Mouse (Mus musculus) forebrain, embryonic 14.5 days (tissue): Measurements from ENCODE around the gene Olfr1314. TPM values are rescaled to one million over a fixed set of nuclear protein-coding genes. Genes with fewer than 3 reads are reported as not detected.

Experiments
- ATAC-seq: fragments of 200-750 bp; cut with Nextera tagmentation; 2 replicates; pipeline ENCODE4 v1.8.0; 2017; ENCODE audit warnings: mild to moderate bottlenecking, moderate library complexity
- DNase-seq: peaks from one replicate; pipeline ENCODE4 v3.0.0-alpha.2; 2015; ENCODE audit warnings: low spot score
- H3K27ac ChIP-seq: fragments of 300-500 bp; sonication (generic); 2 replicates; pipeline ENCODE4 v1.5.1; 2014; ENCODE audit warnings: low read depth, mild to moderate bottlenecking, control low read depth, low read length, moderate library complexity
- H3K27me3 ChIP-seq: fragments of 300-500 bp; sonication (generic); replicated peaks from 2 replicates; pipeline ENCODE4 v1.6.1; 2014; ENCODE audit warnings: low read length, control low read depth, mixed read lengths; ENCODE audit not compliant: control insufficient read depth, insufficient read depth
- H3K36me3 ChIP-seq: fragments of 300-500 bp; sonication (generic); 2 replicates; pipeline ENCODE4 v1.6.1; 2014; ENCODE audit warnings: low read length, control low read depth; ENCODE audit not compliant: control insufficient read depth, insufficient read depth
- H3K4me1 ChIP-seq: fragments of 300-500 bp; sonication (generic); 2 replicates; pipeline ENCODE4 v1.6.1; 2014; ENCODE audit warnings: antibody characterized with exemption, low read length, control low read depth; ENCODE audit not compliant: control insufficient read depth, insufficient read depth
- H3K4me2 ChIP-seq: fragments of 300-500 bp; sonication (generic); 2 replicates; pipeline ENCODE4 v1.6.1; 2014; ENCODE audit warnings: mild to moderate bottlenecking, control low read depth, low read length
- H3K4me3 ChIP-seq: fragments of 300-500 bp; sonication (generic); 2 replicates; pipeline ENCODE4 v1.5.1; 2014; ENCODE audit warnings: low read depth, low read length, control low read depth
- H3K9ac ChIP-seq: fragments of 300-500 bp; sonication (generic); 2 replicates; pipeline ENCODE4 v1.6.1; 2014; ENCODE audit warnings: mild to moderate bottlenecking, low read length, control low read depth, moderate library complexity
- H3K9me3 ChIP-seq: fragments of 300-500 bp; sonication (generic); replicated peaks from 2 replicates; pipeline ENCODE4 v1.6.1; 2016; ENCODE audit warnings: low read length, control low read depth, mixed read lengths; ENCODE audit not compliant: control insufficient read depth
- WGBS: fragments of 180-500 bp; shearing (Covaris S2); extraction: QIAGEN DNeasy Blood & Tissue Kit; methylation state at CpG from one replicate; pipeline ENCODE4 v1.1.7; 2014; 5-methylcytosine and 5-hydroxymethylcytosine counted together
- polyA plus RNA-seq: library from polyadenylated mRNA; unstranded; fragments of >200 nt; fragmentation: Nextera tagmentation; extraction: Ambion mirVana; gene quantifications from 2 replicates; pipeline ENCODE4 v1.2.1, GENCODE M21; 2014

Olfr1314 gene
- not detected in 2 replicates for polyA plus RNA-seq

DNA sequence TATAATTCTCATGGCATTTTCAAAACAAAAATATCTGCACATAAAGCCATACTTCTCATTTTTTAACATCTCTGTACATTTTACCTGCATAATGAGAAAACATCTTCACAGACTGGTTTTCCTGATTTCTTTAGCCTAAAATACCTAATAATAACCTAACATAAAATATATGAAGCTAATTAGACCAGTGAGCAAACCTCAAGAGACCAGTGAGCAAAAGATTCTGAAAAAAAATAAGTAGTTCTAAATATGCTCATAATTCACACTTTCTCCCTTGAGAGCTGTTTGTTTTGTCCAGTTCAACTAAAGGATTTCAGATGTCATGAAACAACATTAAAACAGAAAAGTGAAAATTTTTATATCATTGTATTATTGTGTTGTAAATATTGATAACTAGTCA, at the start of gene Olfr1314:
Gene Olfr1314 (minus strand): TSS at position 101 of the 400 bp plus-strand sequence.
- Histone ChIP-seq H3K4me2 (no peak within 1 kb of the TSS), H3K27ac (no peak within 1 kb of the TSS), H3K27me3 (no peaks in the 10 kb centered on the region), H3K36me3 (no peaks in the 10 kb centered on the region), H3K4me3 (no peak within 1 kb of the TSS), H3K9me3 (no peaks in the 10 kb centered on the region), H3K4me1 (no peaks in the 10 kb centered on the region), H3K9ac (no peak within 1 kb of the TSS)
- DNase-seq: no peak
- no peak for ATAC-seq

DNA sequence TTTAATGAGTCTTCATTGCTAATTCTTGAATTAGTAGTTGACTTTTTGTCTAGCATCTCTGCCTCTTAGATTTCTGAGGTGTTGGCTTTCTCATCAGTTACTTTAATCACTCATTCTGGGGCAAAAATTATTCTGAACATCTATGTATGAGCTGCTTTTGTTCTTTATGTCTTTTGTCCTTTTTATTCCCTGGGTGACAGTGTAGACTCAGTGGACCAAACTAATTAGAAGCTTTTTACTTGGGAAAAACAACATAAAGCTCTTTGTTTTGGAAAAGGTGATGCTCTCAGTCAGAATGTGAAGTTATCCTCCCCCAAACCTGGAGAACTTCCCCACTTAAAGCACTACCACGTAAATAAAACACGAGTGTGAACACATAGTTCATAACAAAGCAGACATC, 43.4 kb upstream of the Olfr1314 start, which contains the start of gene Olfr1317:
Gene Olfr1317 (plus strand): TSS at position 301 of the 400 bp plus-strand sequence.
- H3K27me3 ChIP-seq: no peaks in the 10 kb centered on the region
- H3K9me3 ChIP-seq: no peaks in the 10 kb centered on the region
- no peak within 1 kb of the TSS for H3K27ac ChIP-seq
- H3K4me2 ChIP-seq: no peak within 1 kb of the TSS
- no peak within 1 kb of the TSS for H3K9ac ChIP-seq
- no peaks in the 10 kb centered on the region for H3K36me3 ChIP-seq
- ATAC-seq: no peak
- DNase-seq: no peak
- WGBS: 80% methylated on average over 2 of the region's 2 CpGs
- no peaks in the 10 kb centered on the region for H3K4me1 ChIP-seq
- H3K4me3 ChIP-seq: no peak within 1 kb of the TSS

DNA sequence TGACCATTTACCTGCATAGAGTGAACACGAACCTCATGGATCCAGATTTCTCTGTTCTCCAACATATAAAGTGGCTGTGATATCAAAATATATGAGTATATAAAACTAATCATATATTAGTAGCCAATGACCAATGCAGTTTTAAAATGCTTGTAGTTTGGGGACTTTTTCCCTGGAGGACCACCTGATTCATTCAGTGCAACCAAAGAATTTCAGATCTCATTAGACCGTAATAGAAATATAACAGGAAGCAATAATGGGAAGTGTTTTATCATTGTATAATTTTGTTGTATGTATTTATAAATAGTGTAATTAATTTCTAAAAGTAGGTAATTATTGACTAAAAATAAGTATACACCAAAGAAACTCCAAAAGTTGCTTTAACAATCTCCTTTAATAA, 38.3 kb upstream of the Olfr1314 start, which contains the start of gene Olfr1316:
Gene Olfr1316 (minus strand): TSS at position 101 of the 400 bp plus-strand sequence.
- Histone ChIP-seq H3K4me2 (no peak within 1 kb of the TSS), H3K4me1 (no peaks in the 10 kb centered on the region), H3K4me3 (no peak within 1 kb of the TSS), H3K36me3 (no peaks in the 10 kb centered on the region), H3K27ac (no peak within 1 kb of the TSS), H3K9me3 (no peaks in the 10 kb centered on the region), H3K9ac (no peak within 1 kb of the TSS), H3K27me3 (no peaks in the 10 kb centered on the region)
- WGBS: 89% methylated on average over 2 of the region's 2 CpGs
- DNase-seq: no peak
- ATAC-seq: no peak

DNA sequence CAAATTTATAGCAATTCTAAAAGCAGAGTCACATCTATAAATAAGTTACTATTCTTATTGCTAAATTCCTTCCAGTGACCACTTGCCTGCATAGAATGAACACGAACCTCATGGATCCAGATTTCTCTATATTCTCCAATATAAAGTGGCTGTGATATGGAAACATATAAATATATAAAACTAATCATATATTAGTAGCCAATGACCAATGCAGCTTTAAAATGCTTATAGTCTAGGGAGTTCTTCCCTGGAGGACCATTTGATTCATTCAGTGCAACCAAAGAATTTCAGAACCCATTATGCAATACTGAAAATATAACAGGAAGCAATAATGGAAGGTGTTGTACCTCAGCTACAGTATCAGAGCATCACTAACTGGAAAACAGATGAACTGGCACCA, 18.8 kb upstream of the Olfr1314 start, which contains the start of gene Olfr1315-ps1:
Gene Olfr1315-ps1 (minus strand): TSS at position 101 of the 400 bp plus-strand sequence.
- H3K9me3 ChIP-seq: no peaks in the 10 kb centered on the region
- H3K27me3 ChIP-seq: no peaks in the 10 kb centered on the region
- DNase-seq (no peak), ATAC-seq (no peak)
- H3K4me1 ChIP-seq: no peaks in the 10 kb centered on the region
- 80% methylated on average over 1 of the region's 1 CpGs for WGBS
- H3K4me2 ChIP-seq: no peak within 1 kb of the TSS
- H3K9ac ChIP-seq: no peak within 1 kb of the TSS
- no peak within 1 kb of the TSS for H3K27ac ChIP-seq
- H3K4me3 ChIP-seq: no peak within 1 kb of the TSS
- H3K36me3 ChIP-seq: no peaks in the 10 kb centered on the region

DNA sequence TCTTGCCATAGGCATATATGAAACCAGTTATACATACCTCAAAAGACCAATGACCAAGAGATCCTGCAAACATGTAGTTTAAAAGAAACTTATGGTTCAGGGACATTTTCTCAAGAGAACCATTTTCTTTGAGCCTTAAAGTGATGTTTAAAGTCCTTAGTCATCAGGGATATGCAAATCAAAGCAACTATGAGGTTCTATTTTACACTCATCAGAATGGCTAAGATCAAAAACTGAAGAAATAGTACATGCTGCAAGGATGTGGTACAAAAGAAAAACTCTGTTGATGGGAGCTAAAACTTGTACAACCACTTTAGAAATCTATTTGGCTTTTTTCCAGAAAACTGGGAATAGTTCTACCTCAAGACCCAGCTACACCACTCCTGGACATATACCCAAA, 18.8 kb downstream of the Olfr1314 start, which contains the start of gene Olfr1313:
Gene Olfr1313 (minus strand): TSS at position 101 of the 400 bp plus-strand sequence.
- H3K27ac ChIP-seq: no peak within 1 kb of the TSS
- no peaks in the 10 kb centered on the region for H3K36me3 ChIP-seq
- H3K9me3 ChIP-seq: no peaks in the 10 kb centered on the region
- H3K4me2 ChIP-seq: no peak within 1 kb of the TSS
- no peak within 1 kb of the TSS for H3K4me3 ChIP-seq
- DNase-seq (no peak), ATAC-seq (no peak)
- no peaks in the 10 kb centered on the region for H3K4me1 ChIP-seq
- H3K9ac ChIP-seq: no peak within 1 kb of the TSS
- no peaks in the 10 kb centered on the region for H3K27me3 ChIP-seq

DNA sequence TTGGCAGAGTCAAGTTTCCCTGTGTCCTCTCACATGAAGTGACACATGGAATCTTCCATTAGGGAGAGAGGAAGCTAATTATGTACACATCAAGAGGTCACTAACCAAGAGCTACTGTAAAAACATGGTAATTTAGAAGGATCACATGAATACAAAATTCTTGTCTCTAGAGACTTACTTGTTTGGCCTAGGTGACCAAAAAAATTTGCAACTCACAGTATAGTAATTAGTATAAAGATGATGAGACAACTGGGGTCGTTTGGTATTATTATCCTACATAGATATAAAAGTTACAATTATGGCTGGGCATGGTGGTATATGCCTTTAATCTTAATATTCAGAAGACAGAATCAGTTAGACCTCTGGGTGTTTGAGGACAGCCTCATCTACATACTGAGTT, 46.4 kb downstream of the Olfr1314 start, which contains the start of gene Olfr1312:
Gene Olfr1312 (minus strand): TSS at position 101 of the 400 bp plus-strand sequence.
- H3K4me1 ChIP-seq: no peaks in the 10 kb centered on the region
- DNase-seq (no peak), ATAC-seq (no peak)
- WGBS: 33% methylated on average over 1 of the region's 1 CpGs
- no peaks in the 10 kb centered on the region for H3K9me3 ChIP-seq
- no peaks in the 10 kb centered on the region for H3K36me3 ChIP-seq
- H3K9ac ChIP-seq: no peak within 1 kb of the TSS
- no peak within 1 kb of the TSS for H3K27ac ChIP-seq
- no peak within 1 kb of the TSS for H3K4me2 ChIP-seq
- no peaks in the 10 kb centered on the region for H3K27me3 ChIP-seq
- H3K4me3 ChIP-seq: no peak within 1 kb of the TSS

Other genes with a start within 250 kb of the Olfr1314 start
- not detected in 2 replicates for gene Olfr1305, start 219.6 kb downstream of the Olfr1314 start, polyA plus RNA-seq
- not detected in 2 replicates for gene Olfr1306, start 180.5 kb downstream of the Olfr1314 start, polyA plus RNA-seq
- not detected in 2 replicates for gene Olfr1307, start 147.3 kb downstream of the Olfr1314 start, polyA plus RNA-seq
- not detected in 2 replicates for gene Olfr1308, start 131.8 kb downstream of the Olfr1314 start, polyA plus RNA-seq
- gene Olfr1309, start 106.5 kb downstream of the Olfr1314 start, polyA plus RNA-seq: not detected in 2 replicates
- not detected in 2 replicates for gene Olfr1310, start 84.1 kb downstream of the Olfr1314 start, polyA plus RNA-seq
- gene Olfr1311, start 72.4 kb downstream of the Olfr1314 start, polyA plus RNA-seq: not detected in 2 replicates
- gene Olfr1312, start 46.5 kb downstream of the Olfr1314 start, polyA plus RNA-seq: not detected in 2 replicates
- not detected in 2 replicates for gene Olfr1313, start 18.9 kb downstream of the Olfr1314 start, polyA plus RNA-seq
- gene Olfr1315-ps1, start 18.7 kb upstream of the Olfr1314 start, polyA plus RNA-seq: not detected in 2 replicates
- gene Olfr1316, start 38.2 kb upstream of the Olfr1314 start, polyA plus RNA-seq: not detected in 2 replicates
- not detected in 2 replicates for gene Olfr1317, start 43.5 kb upstream of the Olfr1314 start, polyA plus RNA-seq
- gene Olfr1318, start 57.4 kb upstream of the Olfr1314 start, polyA plus RNA-seq: not detected in 2 replicates
- 8.1 and 13.0 TPM in 2 replicates for gene Lpcat4, start 142.7 kb upstream of the Olfr1314 start, polyA plus RNA-seq
- gene Nutm1, start 162.5 kb upstream of the Olfr1314 start, polyA plus RNA-seq: not detected in 2 replicates
- gene Nop10, start 165.1 kb upstream of the Olfr1314 start, polyA plus RNA-seq: 170 and 190 TPM in 2 replicates
- gene Slc12a6, start 169.0 kb upstream of the Olfr1314 start, polyA plus RNA-seq: 15.0 and 16.5 TPM in 2 replicates
- gene Gm21985, start 169.5 kb upstream of the Olfr1314 start, polyA plus RNA-seq: not detected in 2 replicates